Mouse (Mus musculus) intestine, postnatal 0 days (tissue): ENCODE measurements at regions not wholly inside any gene's neighbourhood (a gene's known extent, or its start where the extent isn't known, plus 50 kb on each side); places are given as distances from the start of the nearest gene placed in this dataset.

Experiments
- ATAC-seq: fragments of 200-750 bp; cut with Nextera tagmentation; 2 replicates; pipeline ENCODE4 v1.8.0; 2017; ENCODE audit warnings: mild to moderate bottlenecking, moderate TSS enrichment, moderate library complexity
- H3K27ac ChIP-seq: fragments of 300-500 bp; sonication (generic); 2 replicates; pipeline ENCODE4 v1.5.1; 2014; ENCODE audit warnings: mild to moderate bottlenecking, low read depth, low read length, moderate library complexity
- H3K27me3 ChIP-seq: fragments of 300-500 bp; sonication (generic); replicated peaks from 2 replicates; pipeline ENCODE4 v1.6.1; 2014; ENCODE audit warnings: low read length, mixed read lengths; ENCODE audit not compliant: control insufficient read depth, insufficient read depth
- H3K36me3 ChIP-seq: fragments of 300-500 bp; sonication (generic); 2 replicates; pipeline ENCODE4 v1.6.1; 2014; ENCODE audit warnings: mild to moderate bottlenecking, moderate library complexity; ENCODE audit not compliant: control insufficient read depth, insufficient read depth
- H3K4me1 ChIP-seq: fragments of 300-500 bp; sonication (generic); replicated peaks from 2 replicates; pipeline ENCODE4 v1.6.1; 2014; ENCODE audit warnings: antibody characterized with exemption, low read length, mixed read lengths; ENCODE audit not compliant: control insufficient read depth, insufficient read depth
- H3K4me2 ChIP-seq: fragments of 300-500 bp; sonication (generic); replicated peaks from 2 replicates; pipeline ENCODE4 v1.6.1; 2014; ENCODE audit warnings: low read depth, mild to moderate bottlenecking, moderate library complexity
- H3K4me3 ChIP-seq: fragments of 300-500 bp; sonication (generic); 2 replicates; pipeline ENCODE4 v1.5.1; 2014; ENCODE audit warnings: low read depth, low read length
- H3K9ac ChIP-seq: fragments of 300-500 bp; sonication (generic); 2 replicates; pipeline ENCODE4 v1.6.1; 2014; ENCODE audit warnings: mild to moderate bottlenecking, low read depth, low read length
- H3K9me3 ChIP-seq: fragments of 300-500 bp; sonication (generic); 2 replicates; pipeline ENCODE4 v1.6.1; 2016; ENCODE audit warnings: mixed run types; ENCODE audit not compliant: control insufficient read depth
- CTCF ChIP-seq: sonication (generic); IDR thresholded peaks from 2 replicates; pipeline ENCODE4 v1.5.1; 2016; ENCODE audit warnings: low read depth, mild to moderate bottlenecking, control low read depth, antibody characterized with exemption, moderate library complexity
- WGBS: fragments of 180-500 bp; shearing (Covaris S2); extraction: QIAGEN DNeasy Blood & Tissue Kit; methylation state at CpG from one replicate; pipeline ENCODE4 v1.1.7; 2014; 5-methylcytosine and 5-hydroxymethylcytosine counted together

- H3K27ac ChIP-seq: no peak overlapping the region
- no peaks in the 10 kb centered on the region for H3K27me3 ChIP-seq
- H3K9me3 ChIP-seq: no peaks in the 10 kb centered on the region
- TF ChIP-seq CTCF: no peak
- H3K4me1 ChIP-seq: no peaks in the 10 kb centered on the region
- no peaks in the 10 kb centered on the region for H3K36me3 ChIP-seq
- 76% methylated on average over 12 of the region's 12 CpGs for WGBS
- H3K4me2 ChIP-seq: no peak overlapping the region
- no peak overlapping the region for H3K4me3 ChIP-seq
- no peak overlapping the region for H3K9ac ChIP-seq
- ATAC-seq: no peak
Measured at GRCm38 (mm10) chr15:93857336-93857901, 261.7 kb upstream of the Prickle1 start.

DNA sequence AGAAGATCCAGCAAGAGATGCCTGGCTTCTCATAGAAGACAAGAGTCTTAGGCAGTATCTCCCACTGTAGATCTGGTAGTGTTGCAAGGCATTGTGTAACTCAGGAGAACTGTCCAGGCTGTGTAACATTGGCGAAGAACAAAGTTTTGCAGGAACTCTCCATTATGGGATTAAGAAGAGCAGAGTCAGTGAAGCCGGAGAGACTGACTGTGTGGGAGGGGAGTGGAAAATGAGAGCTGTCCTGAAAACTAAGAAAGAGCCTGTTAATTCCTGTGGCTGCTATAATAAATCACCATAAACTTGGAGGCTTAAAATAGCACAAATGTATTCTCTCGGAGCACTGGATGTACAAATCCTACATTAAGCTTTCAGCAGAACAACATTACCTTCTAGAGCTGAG, 257.5 kb upstream of the Prickle1 start:
- Histone ChIP-seq H3K27ac (no peak overlapping the region), H3K36me3 (no peaks in the 10 kb centered on the region), H3K9ac (no peak overlapping the region), H3K4me3 (no peak overlapping the region), H3K4me2 (no peak overlapping the region), H3K9me3 (no peaks in the 10 kb centered on the region), H3K27me3 (no peaks in the 10 kb centered on the region), H3K4me1 (no peaks in the 10 kb centered on the region)
- WGBS: 61% methylated on average over 3 of the region's 3 CpGs
- no peak for TF ChIP-seq CTCF
- ATAC-seq: no peak

DNA sequence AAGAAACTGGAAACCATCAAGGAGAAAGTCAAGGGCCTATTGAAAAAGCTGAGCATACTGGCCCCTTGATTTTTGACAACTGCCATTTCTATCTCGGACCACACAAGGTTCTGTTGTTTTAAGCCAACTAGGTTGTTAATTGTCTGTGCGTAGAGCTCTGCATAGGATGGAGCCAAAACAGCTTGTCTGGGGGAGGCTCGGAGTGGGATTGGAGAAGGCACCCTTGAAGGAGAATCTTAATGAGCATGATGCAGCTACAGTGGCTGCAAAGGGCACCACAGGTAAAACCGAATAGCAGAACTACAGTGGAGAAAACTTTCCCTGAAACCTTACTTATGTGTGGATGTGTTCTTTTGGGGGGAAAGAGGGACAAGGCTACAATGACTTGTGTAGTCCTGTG, 256.4 kb upstream of the Prickle1 start:
- no peak for ATAC-seq
- Histone ChIP-seq H3K27ac (no peak overlapping the region), H3K9me3 (no peaks in the 10 kb centered on the region), H3K4me2 (no peak overlapping the region), H3K27me3 (no peaks in the 10 kb centered on the region), H3K4me1 (no peaks in the 10 kb centered on the region), H3K9ac (no peak overlapping the region), H3K36me3 (no peaks in the 10 kb centered on the region), H3K4me3 (no peak overlapping the region)
- TF ChIP-seq CTCF: no peak
- 93% methylated on average over 4 of the region's 4 CpGs for WGBS

DNA sequence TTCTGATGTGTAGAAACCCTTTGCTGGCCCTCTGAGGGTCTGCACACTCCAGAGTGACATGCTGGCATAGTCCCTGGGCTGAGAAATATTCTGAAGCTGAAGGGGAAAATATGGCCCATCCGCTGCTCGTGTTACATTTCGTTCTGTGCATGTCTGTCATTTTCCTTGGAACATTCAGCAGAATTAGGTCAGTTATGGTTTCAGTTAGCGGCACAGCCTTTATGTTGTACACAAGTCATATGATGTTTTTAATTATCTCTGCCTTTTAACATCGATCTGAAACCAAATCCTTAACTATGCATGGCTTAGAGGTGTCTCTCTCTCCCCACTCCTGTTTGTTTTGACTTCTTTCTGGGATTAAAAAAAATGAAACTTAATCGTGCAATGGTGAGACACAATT, 254.7 kb upstream of the Prickle1 start:
- H3K27me3 ChIP-seq: no peaks in the 10 kb centered on the region
- H3K36me3 ChIP-seq: no peaks in the 10 kb centered on the region
- H3K4me1 ChIP-seq: no peaks in the 10 kb centered on the region
- no peak overlapping the region for H3K27ac ChIP-seq
- ATAC-seq: no peak
- no peaks in the 10 kb centered on the region for H3K9me3 ChIP-seq
- H3K4me3 ChIP-seq: no peak overlapping the region
- H3K9ac ChIP-seq: no peak overlapping the region
- TF ChIP-seq CTCF: no peak
- H3K4me2 ChIP-seq: no peak overlapping the region
- 88% methylated on average over 6 of the region's 6 CpGs for WGBS

DNA sequence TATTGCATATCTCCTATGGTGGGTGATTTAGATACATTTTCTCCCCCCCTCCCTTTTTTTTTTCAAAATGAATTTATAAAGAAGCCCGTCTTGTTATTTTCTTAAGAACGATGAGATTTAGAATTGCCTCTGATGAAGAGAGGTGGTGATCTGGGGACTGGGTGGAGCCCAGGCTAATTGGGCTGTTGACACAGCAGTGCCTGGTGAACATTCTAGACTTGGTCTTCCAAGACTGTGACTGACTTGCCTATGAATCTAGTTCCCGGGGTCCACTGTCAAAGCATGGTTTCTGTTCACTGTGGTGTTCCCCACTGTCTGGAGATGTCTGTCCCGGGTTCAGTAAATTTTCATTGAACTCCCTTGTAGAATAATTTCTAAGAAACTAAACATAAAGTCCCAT, 253.1 kb upstream of the Prickle1 start:
- no peak overlapping the region for H3K4me2 ChIP-seq
- no peak for ATAC-seq
- no peaks in the 10 kb centered on the region for H3K27me3 ChIP-seq
- H3K36me3 ChIP-seq: no peaks in the 10 kb centered on the region
- no peaks in the 10 kb centered on the region for H3K9me3 ChIP-seq
- H3K9ac ChIP-seq: no peak overlapping the region
- TF ChIP-seq CTCF: no peak
- 89% methylated on average over 4 of the region's 4 CpGs for WGBS
- H3K4me3 ChIP-seq: no peak overlapping the region
- H3K4me1 ChIP-seq: no peaks in the 10 kb centered on the region
- H3K27ac ChIP-seq: no peak overlapping the region

DNA sequence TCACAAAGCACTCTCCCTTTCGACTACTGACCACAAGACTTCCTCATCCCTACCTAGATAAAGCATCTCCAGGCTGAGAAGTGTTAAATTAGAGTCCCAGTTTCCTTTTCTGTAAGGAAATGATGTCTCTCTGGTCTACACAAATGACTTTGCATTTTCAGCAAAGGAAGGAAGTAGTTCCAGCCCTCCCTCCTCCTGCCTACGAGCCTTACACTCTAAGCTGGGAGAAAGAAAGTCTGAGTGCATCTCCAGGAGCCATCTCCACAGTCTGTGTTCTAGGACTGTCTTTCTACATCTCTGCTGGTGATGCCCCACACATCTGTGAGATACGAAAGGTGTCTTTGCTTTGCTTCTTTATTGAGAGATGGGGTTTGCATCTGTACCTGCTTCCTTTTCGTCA, 251.1 kb upstream of the Prickle1 start:
- WGBS: 76% methylated on average over 4 of the region's 4 CpGs
- TF ChIP-seq CTCF: no peak

DNA sequence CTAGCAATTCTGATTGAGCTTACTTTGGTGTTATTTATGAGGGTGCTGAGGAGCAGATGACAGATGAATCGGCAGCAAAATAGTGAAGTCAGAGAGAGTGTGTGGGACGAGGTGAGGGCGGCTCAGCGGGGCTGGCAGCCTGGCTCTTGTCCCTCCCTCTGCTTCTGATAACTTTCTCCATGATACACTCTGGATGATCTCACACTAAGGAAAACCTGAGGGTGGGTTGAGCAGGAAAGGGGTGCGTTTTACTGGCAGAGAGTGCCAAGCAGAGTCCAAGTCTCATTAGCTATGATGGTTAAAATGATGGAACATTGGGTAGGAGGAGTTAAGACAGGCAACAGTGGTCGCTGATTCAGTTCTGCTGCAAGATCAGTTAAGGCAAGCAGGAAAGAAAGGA, 250.1 kb upstream of the Prickle1 start:
- H3K9ac ChIP-seq: no peak overlapping the region
- no peak overlapping the region for H3K27ac ChIP-seq
- H3K9me3 ChIP-seq: no peaks in the 10 kb centered on the region
- H3K4me2 ChIP-seq: no peak overlapping the region
- WGBS: 67% methylated on average over 6 of the region's 6 CpGs
- no peak for ATAC-seq
- H3K4me3 ChIP-seq: no peak overlapping the region
- TF ChIP-seq CTCF: no peak
- H3K36me3 ChIP-seq: no peaks in the 10 kb centered on the region
- no peaks in the 10 kb centered on the region for H3K27me3 ChIP-seq
- H3K4me1 ChIP-seq: no peaks in the 10 kb centered on the region

More for the DNA sequence above, 251.1 kb upstream of the Prickle1 start:
- H3K4me3 ChIP-seq: no peak overlapping the region
- H3K9me3 ChIP-seq: no peaks in the 10 kb centered on the region
- H3K9ac ChIP-seq: no peak overlapping the region
- no peaks in the 10 kb centered on the region for H3K4me1 ChIP-seq
- no peaks in the 10 kb centered on the region for H3K27me3 ChIP-seq
- H3K27ac ChIP-seq: no peak overlapping the region
- no peak overlapping the region for H3K4me2 ChIP-seq
- no peaks in the 10 kb centered on the region for H3K36me3 ChIP-seq
- no peak for ATAC-seq
